Mouse (Mus musculus) megakaryocyte, embryonic 14.5 days (primary cell): Measurements from ENCODE around the gene Rps5.
"Not testable (repeated sequence)": the region's sequence is repeated elsewhere in the genome, so short reads cannot be mapped to it uniquely, and the experiment has no call there.

Experiments used
- FLI1 ChIP-seq: IDR thresholded peaks from 2 replicates; pipeline ENCODE4 v1.6.1; 2012; ENCODE audit warnings: low read length, inconsistent platforms, mixed read lengths
- GATA1 ChIP-seq: IDR thresholded peaks from 3 replicates; pipeline ENCODE4 v1.6.1; 2012; ENCODE audit warnings: mixed read lengths, low read length, inconsistent platforms, borderline replicate concordance

GRCm38 (mm10) chr7:12920495-12920894, 1.6 kb upstream of the Rps5 start:
- not testable (repeated sequence) for TF ChIP-seq FLI1, GATA1
